Mouse (Mus musculus) hindbrain, postnatal 0 days (tissue): Measurements from ENCODE around the gene Shisa5. TPM values are rescaled to one million over a fixed set of nuclear protein-coding genes. Genes with fewer than 3 reads are reported as not detected.

Experiments used
- ATAC-seq: fragments of 200-750 bp; cut with Nextera tagmentation; 2 replicates; pipeline ENCODE4 v1.8.0; 2017; ENCODE audit warnings: mild to moderate bottlenecking, moderate TSS enrichment, moderate library complexity
- DNase-seq: peaks from one replicate; pipeline ENCODE4 v3.0.0-alpha.2; 2015; ENCODE audit warnings: low spot score
- H3K27ac ChIP-seq: fragments of 300-500 bp; sonication (generic); 2 replicates; pipeline ENCODE4 v1.5.1; 2014; ENCODE audit warnings: mild to moderate bottlenecking
- H3K27me3 ChIP-seq: fragments of 300-500 bp; sonication (generic); 2 replicates; pipeline ENCODE4 v1.6.1; 2014; ENCODE audit warnings: low read length, mixed read lengths; ENCODE audit not compliant: insufficient read depth
- H3K36me3 ChIP-seq: fragments of 300-500 bp; sonication (generic); 2 replicates; pipeline ENCODE4 v1.6.1; 2014; ENCODE audit warnings: low read length, mixed read lengths; ENCODE audit not compliant: insufficient read depth
- H3K4me1 ChIP-seq: fragments of 300-500 bp; sonication (generic); 2 replicates; pipeline ENCODE4 v1.6.1; 2014; ENCODE audit warnings: antibody characterized with exemption, low read length, mixed read lengths; ENCODE audit not compliant: insufficient read depth
- H3K4me2 ChIP-seq: fragments of 300-500 bp; sonication (generic); 2 replicates; pipeline ENCODE4 v1.6.1; 2014; ENCODE audit warnings: low read depth, mild to moderate bottlenecking, low read length, moderate library complexity, mixed read lengths
- H3K4me3 ChIP-seq: fragments of 300-500 bp; sonication (generic); 2 replicates; pipeline ENCODE4 v1.5.1; 2014; ENCODE audit warnings: low read length
- H3K9ac ChIP-seq: fragments of 300-500 bp; sonication (generic); replicated peaks from 2 replicates; pipeline ENCODE4 v1.6.1; 2014; ENCODE audit warnings: mild to moderate bottlenecking, low read length, moderate library complexity, mixed read lengths
- H3K9me3 ChIP-seq: fragments of 300-500 bp; sonication (generic); 2 replicates; pipeline ENCODE4 v1.6.1; 2016; ENCODE audit warnings: low read length, mixed read lengths
- CTCF ChIP-seq: IDR thresholded peaks from 2 replicates; pipeline ENCODE4 v1.5.1; 2016; ENCODE audit warnings: antibody characterized with exemption, control low read depth, low read depth
- WGBS: fragments of 180-500 bp; shearing (Covaris S2); extraction: QIAGEN DNeasy Blood & Tissue Kit; methylation state at CpG from one replicate; pipeline ENCODE4 v1.1.7; 2014; 5-methylcytosine and 5-hydroxymethylcytosine counted together
- polyA plus RNA-seq: library from polyadenylated mRNA; unstranded; fragments of >200 nt; fragmentation: Nextera tagmentation; extraction: Ambion mirVana; gene quantifications from 2 replicates; pipeline ENCODE4 v1.2.1, GENCODE M21; 2015
- total RNA-seq: library from RNA; depleted of rRNA; stranded (reverse); fragments of >200 nt; gene quantifications from 2 replicates; pipeline ENCODE4 v1.2.3, GENCODE M21; 2014

Shisa5 gene
- total and polyA plus RNA-seq, 2 experiments from 2014 or later = 77.6 to 90.6 TPM

DNA sequence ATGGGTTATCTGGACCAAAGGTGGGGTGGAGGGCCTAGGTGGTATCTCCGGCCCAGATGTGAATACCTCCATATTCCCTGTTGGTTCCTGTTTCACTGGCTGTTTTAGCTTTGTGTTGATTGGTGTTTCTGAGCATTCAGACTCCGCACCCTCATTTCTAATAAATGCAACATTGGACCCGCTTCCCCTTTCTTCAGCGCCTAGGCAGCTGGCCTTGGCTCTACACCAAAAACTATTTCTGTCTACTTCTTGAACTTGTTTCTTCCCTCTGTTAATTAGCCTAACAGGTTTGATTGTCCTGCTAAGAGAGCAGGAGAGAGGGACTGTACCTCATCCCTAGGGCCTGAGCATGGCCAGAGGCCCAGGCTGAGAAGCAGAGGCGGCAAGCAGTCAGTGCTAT is 19.2 kb downstream of the Shisa5 start:
- no peak for ATAC-seq

DNA sequence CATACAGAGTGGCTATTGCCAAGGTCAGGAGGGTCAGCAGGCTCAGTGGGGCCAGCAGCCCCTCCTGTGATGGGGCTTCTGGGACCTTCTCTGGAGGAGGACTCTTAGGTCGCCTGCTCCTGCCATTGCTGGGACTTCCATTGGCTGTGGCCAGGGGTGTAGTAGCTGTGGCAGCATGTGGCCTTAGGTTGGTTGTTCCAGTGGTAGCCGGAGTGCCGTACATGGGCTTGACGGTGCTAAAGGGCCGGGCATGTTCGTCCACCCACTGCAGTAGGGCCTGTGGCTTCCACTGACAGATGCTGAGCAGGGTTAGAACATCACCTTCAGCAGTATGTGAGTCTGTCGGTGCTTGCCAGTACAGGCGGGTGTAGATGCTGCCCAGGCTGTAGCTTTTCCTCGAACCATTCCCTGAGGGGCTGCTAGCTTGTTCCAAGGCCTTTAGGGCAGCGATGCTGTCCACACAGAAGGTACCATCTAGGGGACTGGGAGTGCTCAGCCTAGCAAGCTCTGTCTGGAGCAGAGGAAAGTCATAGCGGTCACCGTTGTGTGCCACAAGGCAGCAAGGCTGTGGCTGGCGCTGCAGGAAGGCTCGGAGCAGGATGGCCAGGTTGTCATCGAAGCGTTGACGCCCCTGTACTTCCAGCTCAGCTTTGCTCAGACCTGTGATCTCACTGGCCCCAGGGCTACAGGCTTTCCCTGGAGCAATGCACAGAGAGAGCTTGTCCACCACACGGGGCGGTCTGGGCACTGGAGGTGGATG is 19.8 kb downstream of the Shisa5 start:
- no peak for DNase-seq
- Histone ChIP-seq H3K9ac (peak overlapping the region; percentile 46; the same call in 1 of the 2 replicates), H3K4me2 (peak overlapping the region; percentile 55), H3K4me1 (peaks cover 16% of the 10 kb centered on the region), H3K4me3 (no peak overlapping the region), H3K9me3 (no peaks in the 10 kb centered on the region), H3K36me3 (peaks cover 30% of the 10 kb centered on the region), H3K27ac (peak overlapping the region; percentile 83; the same call in 1 of the 2 replicates), H3K27me3 (no peaks in the 10 kb centered on the region)
- WGBS = 94% methylated on average over 19 of the region's 19 CpGs
- no peak for ATAC-seq
- TF ChIP-seq CTCF = no peak

More for the DNA sequence above, 19.2 kb downstream of the Shisa5 start:
- Histone ChIP-seq H3K4me2 (no peak overlapping the region), H3K27me3 (no peaks in the 10 kb centered on the region), H3K4me1 (peaks cover 16% of the 10 kb centered on the region), H3K36me3 (peaks cover 24% of the 10 kb centered on the region; the same call in 1 of the 2 replicates), H3K9ac (no peak overlapping the region), H3K4me3 (no peak overlapping the region), H3K27ac (no peak overlapping the region), H3K9me3 (no peaks in the 10 kb centered on the region)
- no peak for DNase-seq
- no peak for TF ChIP-seq CTCF
- 95% methylated on average over 5 of the region's 5 CpGs for WGBS

DNA sequence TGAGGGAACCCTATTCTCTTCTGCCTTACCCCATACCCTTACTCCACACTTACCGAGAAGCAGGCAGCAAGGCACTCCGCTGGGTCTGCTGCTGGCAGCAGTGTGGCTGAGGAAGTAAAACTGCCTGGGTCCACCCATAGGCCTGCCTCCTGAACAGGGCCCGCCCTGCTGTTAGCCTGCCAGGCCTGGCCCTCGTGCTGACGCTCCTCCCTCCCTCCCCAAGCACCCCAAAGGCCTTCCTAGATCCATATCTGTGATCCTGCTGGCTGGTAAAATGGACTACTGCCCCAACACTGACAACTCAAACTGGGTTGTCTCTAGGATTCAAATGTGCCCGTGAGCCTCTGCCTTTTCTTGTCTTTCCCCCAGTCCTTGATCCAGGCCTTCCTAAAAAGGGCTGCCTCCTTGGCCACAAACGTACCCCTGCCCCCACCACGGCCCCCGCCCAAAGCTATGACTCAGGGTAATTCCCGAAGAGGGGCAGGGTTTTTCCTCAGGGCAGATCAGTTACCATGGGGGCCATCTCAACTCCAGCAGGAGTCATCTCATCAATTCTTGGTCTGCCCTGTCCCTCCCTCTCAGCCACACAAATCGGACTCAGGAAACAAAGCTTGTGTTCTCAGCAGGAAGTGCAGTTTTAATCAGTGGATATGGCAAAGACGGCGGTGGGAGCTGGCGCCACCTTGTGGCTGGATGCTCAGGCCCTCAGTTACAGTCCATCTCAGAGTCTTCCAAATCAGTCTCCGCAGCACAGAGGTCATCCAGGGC is 21.0 kb downstream of the Shisa5 start, which contains the start of gene Trex1:
Gene Trex1 (minus strand): TSS at position 599 of the 768 bp plus-strand sequence.
- peak; percentile 91 for DNase-seq
- Histone ChIP-seq H3K9ac (peak within 1 kb of the TSS; percentile 46), H3K4me2 (peak within 1 kb of the TSS; percentile 55), H3K36me3 (peaks cover 42% of the 10 kb centered on the region), H3K27ac (peak within 1 kb of the TSS; percentile 83), H3K27me3 (no peaks in the 10 kb centered on the region), H3K4me3 (peak within 1 kb of the TSS; percentile 34), H3K9me3 (no peaks in the 10 kb centered on the region), H3K4me1 (peaks cover 16% of the 10 kb centered on the region)
- ATAC-seq = peak; percentile 80
- 17% methylated on average over 15 of the region's 15 CpGs for WGBS
- peak; percentile 98 for TF ChIP-seq CTCF

DNA sequence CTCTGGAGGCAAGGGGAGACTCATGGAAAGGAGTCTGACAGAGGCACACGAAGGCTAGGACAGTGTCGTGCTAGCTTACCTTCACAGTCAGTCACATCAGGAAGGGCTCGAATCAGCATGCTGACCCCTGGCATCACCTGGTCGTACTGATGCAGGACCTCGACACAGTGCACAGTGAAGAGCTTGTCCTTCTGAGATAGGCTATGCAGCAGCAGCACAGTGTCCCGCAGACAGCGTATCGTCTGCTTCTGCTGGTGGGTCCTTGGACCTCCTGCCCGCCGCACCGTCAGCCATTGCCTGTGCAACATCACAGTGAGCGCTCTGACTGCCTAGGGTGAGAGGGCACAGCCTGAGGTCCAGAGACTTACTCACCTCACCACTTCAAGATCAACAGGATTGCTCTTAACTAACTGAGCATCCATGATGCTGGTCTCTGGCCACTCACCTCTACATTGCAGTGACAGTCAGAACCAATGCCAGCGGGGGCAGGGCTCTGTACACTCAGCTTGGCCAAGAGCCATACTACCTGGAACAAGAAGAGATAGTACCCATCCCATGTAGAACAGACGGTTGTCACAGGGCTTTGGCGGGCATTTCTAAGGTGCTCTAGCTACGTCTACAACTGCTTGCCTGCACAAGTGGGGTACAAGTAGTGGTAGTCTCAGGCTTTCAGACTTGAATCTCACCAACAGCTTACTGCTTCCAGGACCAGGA is 22.0 kb downstream of the Shisa5 start:
- WGBS = 89% methylated on average over 16 of the region's 16 CpGs
- 0 out of 2 replicates have a peak, but pooled peaks have one; percentile 4 for ATAC-seq
- Histone ChIP-seq H3K27ac (peak overlapping the region; percentile 83; the same call in 1 of the 2 replicates), H3K9ac (no peak overlapping the region), H3K4me3 (no peak overlapping the region), H3K4me2 (no peak overlapping the region), H3K4me1 (peaks cover 11% of the 10 kb centered on the region), H3K36me3 (peaks cover 52% of the 10 kb centered on the region), H3K9me3 (no peaks in the 10 kb centered on the region), H3K27me3 (no peaks in the 10 kb centered on the region)
- no peak for DNase-seq
- no peak for TF ChIP-seq CTCF

DNA sequence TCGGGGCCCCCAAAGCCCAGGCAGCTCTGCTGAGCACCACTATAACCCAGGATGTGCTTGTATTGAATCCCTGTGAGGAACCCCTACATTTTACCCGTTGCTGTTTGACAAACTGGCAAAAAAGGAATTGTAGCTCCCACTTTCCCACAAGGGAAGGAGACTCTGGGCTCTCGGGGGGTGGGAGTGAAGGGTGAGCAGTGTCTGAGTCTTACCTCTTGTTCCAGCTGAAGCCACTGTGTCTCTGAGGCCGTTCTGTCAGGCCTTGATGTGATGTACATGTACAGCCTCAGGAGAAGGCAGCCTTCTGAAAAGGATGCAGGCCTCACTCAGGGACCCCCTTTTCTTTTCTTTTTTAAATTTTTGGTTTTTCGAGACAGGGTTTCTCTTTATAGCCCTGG is 22.5 kb downstream of the Shisa5 start:
- H3K4me2 ChIP-seq = no peak overlapping the region
- H3K36me3 ChIP-seq = peaks cover 57% of the 10 kb centered on the region
- no peak for DNase-seq
- no peak for TF ChIP-seq CTCF
- H3K9me3 ChIP-seq = no peaks in the 10 kb centered on the region
- no peaks in the 10 kb centered on the region for H3K27me3 ChIP-seq
- no peak overlapping the region for H3K27ac ChIP-seq
- WGBS = 91% methylated on average over 5 of the region's 5 CpGs
- peaks cover 8% of the 10 kb centered on the region; the same call in 1 of the 2 replicates for H3K4me1 ChIP-seq
- no peak overlapping the region for H3K4me3 ChIP-seq
- no peak for ATAC-seq
- no peak overlapping the region for H3K9ac ChIP-seq

DNA sequence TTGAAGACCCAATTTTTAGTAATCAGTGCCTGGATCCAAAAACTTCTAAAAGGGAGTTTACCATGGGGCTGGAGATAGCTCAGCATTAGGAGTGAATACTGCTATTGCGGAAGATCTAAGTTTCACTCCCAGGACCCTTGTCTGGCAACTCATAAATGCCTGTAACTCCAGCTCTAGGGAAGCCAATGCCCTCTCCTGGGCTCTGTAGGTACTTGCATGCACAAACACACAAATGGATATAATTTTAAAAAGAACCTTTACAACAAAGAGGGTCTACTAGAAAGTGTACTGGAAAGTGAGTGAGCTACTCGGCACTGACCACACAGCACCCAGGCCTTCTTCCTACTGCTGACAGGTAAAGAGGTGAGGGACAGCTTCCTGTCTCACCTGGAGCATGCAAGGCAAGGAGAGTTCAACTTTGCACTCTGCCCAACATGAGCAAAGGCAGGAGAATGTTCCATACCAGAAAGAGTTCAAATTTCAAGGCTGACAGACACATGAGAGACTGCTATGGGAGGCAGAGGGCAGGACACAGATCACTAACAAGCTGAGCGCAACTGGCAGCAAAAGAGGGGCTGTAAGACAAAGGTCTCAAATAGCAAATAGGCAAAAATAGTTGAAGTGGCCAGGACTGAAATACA is 29.9 kb downstream of the Shisa5 start:
- no peaks in the 10 kb centered on the region for H3K9me3 ChIP-seq
- no peak overlapping the region for H3K4me2 ChIP-seq
- H3K27me3 ChIP-seq = no peaks in the 10 kb centered on the region
- peaks cover 57% of the 10 kb centered on the region for H3K36me3 ChIP-seq
- DNase-seq (peak; percentile 23), ATAC-seq (no peak)
- no peak overlapping the region for H3K27ac ChIP-seq
- no peak overlapping the region for H3K9ac ChIP-seq
- no peak overlapping the region for H3K4me3 ChIP-seq
- peaks cover 7% of the 10 kb centered on the region for H3K4me1 ChIP-seq
- WGBS = 86% methylated on average over 3 of the region's 3 CpGs
- peak; percentile 40 for TF ChIP-seq CTCF
